ENCODE assay signal across 7 mouse cellular contexts in the genomic region with DNA sequence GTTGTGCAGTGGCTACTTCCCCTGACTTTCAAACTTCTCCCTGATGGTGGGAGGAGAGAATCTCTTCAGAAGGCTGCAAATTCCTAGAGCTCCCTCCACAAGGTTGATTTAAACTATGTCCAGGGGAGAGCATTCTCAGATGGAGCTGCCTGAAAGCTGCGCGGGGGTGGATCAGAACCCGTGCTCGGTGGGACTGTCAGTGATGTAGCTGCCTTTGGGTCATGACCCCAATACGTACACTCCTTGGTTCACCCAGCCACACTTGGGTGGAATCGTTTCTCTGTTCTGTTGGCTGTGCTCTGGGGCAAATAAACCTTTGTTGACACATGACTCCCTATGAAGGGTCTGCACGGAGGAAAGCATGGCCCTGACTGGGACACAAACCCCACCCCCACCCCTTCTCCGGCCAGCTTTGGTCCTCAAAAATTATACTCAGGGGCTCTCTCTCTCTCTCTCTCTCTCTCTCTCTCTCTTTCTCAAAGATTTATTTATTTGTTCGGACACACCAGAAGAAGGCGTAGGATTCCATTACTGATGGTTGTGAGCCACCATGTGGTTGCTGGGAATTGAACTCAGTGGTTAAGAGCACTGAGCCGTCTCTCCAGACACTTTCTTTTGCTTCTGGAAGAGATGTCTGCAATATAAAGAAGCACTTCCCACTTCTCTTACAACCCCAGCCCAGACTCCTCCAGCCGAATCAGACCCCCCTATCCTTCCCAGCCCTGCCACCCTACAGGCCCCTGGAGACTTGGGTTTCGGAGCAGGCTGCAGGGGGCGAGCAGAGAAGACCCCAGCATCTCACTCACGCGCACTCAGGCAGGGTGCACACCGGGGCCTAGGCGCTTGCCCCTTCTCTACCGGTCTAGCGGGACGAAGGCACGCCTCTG. TPM values are rescaled to one million over a fixed set of nuclear protein-coding genes. Genes with fewer than 3 reads are reported as not detected.
DNase-seq lines count a peak whose midpoint lies in the region; ATAC-seq and TF ChIP-seq lines count a peak whose summit lies in the region.

No protein-coding gene starts in this region.

- peak; percentile 7 for DNase-seq in ovary, postnatal 14 days (ENCODE audit: low spot score)
- no peak for DNase-seq in ovary, postnatal 36 days (ENCODE audit: low spot score)
- DNase-seq in frontal cortex, postnatal 25 days (ENCODE audit: low spot score in 2 of 2) = no peak

- peak overlapping the region; percentile 79 for H3K9ac ChIP-seq in limb, embryonic 12.5 days (replicated peaks)

- H3K27ac ChIP-seq in embryonic fibroblast, embryonic 13.5 days (ENCODE audit: insufficient read depth, low read length) = peak overlapping the region; percentile 29; the same call in 1 of the 2 replicates
- H3K27ac ChIP-seq in limb, embryonic 12.5 days = peak overlapping the region; percentile 82
- peak overlapping the region; percentile 29; the same call in 1 of the 2 replicates for H3K27ac ChIP-seq in olfactory bulb, adult 2 months (ENCODE audit: insufficient read depth, low read depth, low read length)

- peaks cover 49% of the 10 kb centered on the region for H3K36me3 ChIP-seq in limb, embryonic 12.5 days

- H3K9me3 ChIP-seq in limb, embryonic 12.5 days = no peaks in the 10 kb centered on the region

- WGBS in limb, embryonic 12.5 days = 5% methylated on average over 22 of the region's 22 CpGs
- 6% methylated on average over 22 of the region's 22 CpGs for WGBS in olfactory bulb, adult 2 months

- ATAC-seq in limb, embryonic 12.5 days (ENCODE audit: insufficient number of reproducible peaks, insufficient read depth, low FRiP score, low TSS enrichment, low read depth) = peak; percentile 5
- ATAC-seq in cerebellum, adult (ENCODE audit: insufficient number of reproducible peaks, low FRiP score, low TSS enrichment) = no peak

- peak; percentile 70 for TF ChIP-seq POLR2A in embryonic fibroblast, embryonic 13.5 days (IDR thresholded peaks at IDR 0.05; ENCODE audit: low read depth, low read length)
- no peak for TF ChIP-seq POLR2A in olfactory bulb, adult 2 months (IDR thresholded peaks at IDR 0.05; ENCODE audit: insufficient read depth, low read depth, low read length)

- TF ChIP-seq CTCF in embryonic fibroblast, embryonic 13.5 days (IDR thresholded peaks at IDR 0.05; ENCODE audit: borderline replicate concordance, insufficient read depth, low read length) = no peak
- no peak for TF ChIP-seq CTCF in olfactory bulb, adult 2 months (IDR thresholded peaks at IDR 0.05; ENCODE audit: insufficient read depth, low read depth, low read length)

- H3K27me3 ChIP-seq in limb, embryonic 12.5 days = no peaks in the 10 kb centered on the region

- peak overlapping the region; percentile 98 for H3K4me3 ChIP-seq in embryonic fibroblast, embryonic 13.5 days (ENCODE audit: insufficient read depth, low read length)
- peak overlapping the region; percentile 82 for H3K4me3 ChIP-seq in limb, embryonic 12.5 days (replicated peaks)
- H3K4me3 ChIP-seq in olfactory bulb, adult 2 months (ENCODE audit: insufficient read depth, low read depth, low read length) = peak overlapping the region; percentile 92

- H3K4me1 ChIP-seq in embryonic fibroblast, embryonic 13.5 days (ENCODE audit: control insufficient read depth, insufficient read depth, low read length) = no peaks in the 10 kb centered on the region; the same call in 1 of the 2 replicates
- H3K4me1 ChIP-seq in limb, embryonic 12.5 days (replicated peaks) = peaks cover 21% of the 10 kb centered on the region
- H3K4me1 ChIP-seq in olfactory bulb, adult 2 months (ENCODE audit: control insufficient read depth, insufficient read depth, low read length) = peaks cover 6% of the 10 kb centered on the region

- H3K4me2 ChIP-seq in limb, embryonic 12.5 days = peak overlapping the region; percentile 66

RNA-seq across cellular contexts. Expression of gene Miip, which starts 0.8 kb away (rescaled TPM):
- polyA plus RNA-seq in embryonic fibroblast, embryonic 13.5 days (2011; ENCODE audit: insufficient read length, low read depth, missing spikeins) = 19.7 and 26.8 TPM in 2 replicates
- 48.4 and 49.1 TPM in 2 replicates for polyA plus RNA-seq in limb, embryonic 12.5 days (2016; fragmentation: Nextera tagmentation; extraction: Ambion mirVana)
- polyA plus RNA-seq in olfactory bulb, adult 2 months (2012; ENCODE audit: insufficient read depth, insufficient read length, low replicate concordance, missing spikeins) = 626 TPM in 1 of 2 replicates, not detected in the other

RNA-seq across cellular contexts. Expression of gene Fv1, which starts 1.0 kb away (rescaled TPM):
- polyA plus RNA-seq in embryonic fibroblast, embryonic 13.5 days (2011; ENCODE audit: insufficient read length, low read depth, missing spikeins) = 4.7 and 6.4 TPM in 2 replicates
- polyA plus RNA-seq in limb, embryonic 12.5 days (2016; fragmentation: Nextera tagmentation; extraction: Ambion mirVana) = 14.1 and 14.8 TPM in 2 replicates
- polyA plus RNA-seq in olfactory bulb, adult 2 months (2012; ENCODE audit: insufficient read depth, insufficient read length, low replicate concordance, missing spikeins) = not detected in 2 replicates

RNA-seq across cellular contexts. Expression of gene Zfp933, which starts 19.6 kb away (rescaled TPM):
- 8.6 and 9.9 TPM in 2 replicates for polyA plus RNA-seq in embryonic fibroblast, embryonic 13.5 days (2011; ENCODE audit: insufficient read length, low read depth, missing spikeins)
- polyA plus RNA-seq in limb, embryonic 12.5 days (2016; fragmentation: Nextera tagmentation; extraction: Ambion mirVana) = 6.1 and 6.4 TPM in 2 replicates
- not detected in 2 replicates for polyA plus RNA-seq in olfactory bulb, adult 2 months (2012; ENCODE audit: insufficient read depth, insufficient read length, low replicate concordance, missing spikeins)

RNA-seq across cellular contexts. Expression of gene Mfn2, which starts 36.7 kb away (rescaled TPM):
- polyA plus RNA-seq in embryonic fibroblast, embryonic 13.5 days (2011; ENCODE audit: insufficient read length, low read depth, missing spikeins) = 55.3 and 60.2 TPM in 2 replicates
- polyA plus RNA-seq in limb, embryonic 12.5 days (2016; fragmentation: Nextera tagmentation; extraction: Ambion mirVana) = 32.3 and 32.5 TPM in 2 replicates
- not detected in 2 replicates for polyA plus RNA-seq in olfactory bulb, adult 2 months (2012; ENCODE audit: insufficient read depth, insufficient read length, low replicate concordance, missing spikeins)

RNA-seq across cellular contexts. Expression of gene Zfp984, which starts 58.2 kb away (rescaled TPM):
- 12.5 and 22.3 TPM in 2 replicates for polyA plus RNA-seq in embryonic fibroblast, embryonic 13.5 days (2011; ENCODE audit: insufficient read length, low read depth, missing spikeins)
- 8.0 and 8.4 TPM in 2 replicates for polyA plus RNA-seq in limb, embryonic 12.5 days (2016; fragmentation: Nextera tagmentation; extraction: Ambion mirVana)
- not detected in 2 replicates for polyA plus RNA-seq in olfactory bulb, adult 2 months (2012; ENCODE audit: insufficient read depth, insufficient read length, low replicate concordance, missing spikeins)

Comparison
In these comparisons a context has a peak if more than half of its experiments do, and no peak if none do; other contexts are left out.
1. H3K27ac ChIP-seq: peak in every context shown above with its lines; median percentile 82 in limb, embryonic 12.5 days; 29 in embryonic fibroblast, embryonic 13.5 days; 29 in olfactory bulb, adult 2 months.